Mouse (Mus musculus) C2C12 (cell line): Measurements from ENCODE around the gene Popdc2.

Source experiments
- CEBPB ChIP-seq: IDR thresholded peaks from one replicate; pipeline ENCODE4 v1.6.1; 2011; ENCODE audit warnings: low read depth, mild to moderate bottlenecking, control low read depth, moderate library complexity
- CTCF ChIP-seq: IDR thresholded peaks from one replicate; pipeline ENCODE4 v1.5.1; 2011; ENCODE audit not compliant: control insufficient read depth, insufficient read depth, insufficient read length

GRCm38 (mm10) chr16:38347588-38347987, 14.4 kb upstream of the Popdc2 start:
- TF ChIP-seq CEBPB (no peak), CTCF (no peak)
